Mouse (Mus musculus): ENCODE measurements around the gene Slc29a4.

DNA sequence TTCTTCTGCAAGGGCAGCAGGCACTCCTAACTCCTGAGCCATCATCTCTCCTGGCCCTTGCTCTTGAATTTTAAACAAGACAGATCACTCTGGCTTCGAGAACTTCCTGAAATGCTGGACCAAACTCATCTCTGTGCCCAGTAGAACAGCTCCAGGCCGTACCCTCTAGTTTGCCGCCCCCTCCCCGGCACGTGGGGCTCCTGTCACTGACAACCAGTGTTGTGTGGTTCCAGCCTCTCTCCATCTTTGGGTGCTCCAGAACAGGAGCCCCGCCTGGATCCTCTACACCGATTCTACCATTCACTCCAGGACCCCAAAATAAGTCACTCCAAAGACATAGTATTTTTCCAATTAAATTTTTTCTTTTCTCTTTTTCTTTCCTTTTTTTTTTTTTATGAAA lies 32.0 kb downstream of the Slc29a4 start:
- TF ChIP-seq POLR2A (IDR thresholded peaks at IDR 0.05; ENCODE audit: low read depth, low read length): no peak
- no peak for TF ChIP-seq CTCF (IDR thresholded peaks at IDR 0.05; ENCODE audit: extremely low read depth, insufficient read length, insufficient replicate concordance, low read depth, low read length)
